Mouse (Mus musculus): ENCODE results near the gene Msl1. TPM values are rescaled to one million over a fixed set of nuclear protein-coding genes. Genes with fewer than 3 reads are reported as not detected.

Msl1 gene
- total and polyA plus RNA-seq, 2 experiments from 2014 or later, result 25.8 to 88.3 TPM

DNA sequence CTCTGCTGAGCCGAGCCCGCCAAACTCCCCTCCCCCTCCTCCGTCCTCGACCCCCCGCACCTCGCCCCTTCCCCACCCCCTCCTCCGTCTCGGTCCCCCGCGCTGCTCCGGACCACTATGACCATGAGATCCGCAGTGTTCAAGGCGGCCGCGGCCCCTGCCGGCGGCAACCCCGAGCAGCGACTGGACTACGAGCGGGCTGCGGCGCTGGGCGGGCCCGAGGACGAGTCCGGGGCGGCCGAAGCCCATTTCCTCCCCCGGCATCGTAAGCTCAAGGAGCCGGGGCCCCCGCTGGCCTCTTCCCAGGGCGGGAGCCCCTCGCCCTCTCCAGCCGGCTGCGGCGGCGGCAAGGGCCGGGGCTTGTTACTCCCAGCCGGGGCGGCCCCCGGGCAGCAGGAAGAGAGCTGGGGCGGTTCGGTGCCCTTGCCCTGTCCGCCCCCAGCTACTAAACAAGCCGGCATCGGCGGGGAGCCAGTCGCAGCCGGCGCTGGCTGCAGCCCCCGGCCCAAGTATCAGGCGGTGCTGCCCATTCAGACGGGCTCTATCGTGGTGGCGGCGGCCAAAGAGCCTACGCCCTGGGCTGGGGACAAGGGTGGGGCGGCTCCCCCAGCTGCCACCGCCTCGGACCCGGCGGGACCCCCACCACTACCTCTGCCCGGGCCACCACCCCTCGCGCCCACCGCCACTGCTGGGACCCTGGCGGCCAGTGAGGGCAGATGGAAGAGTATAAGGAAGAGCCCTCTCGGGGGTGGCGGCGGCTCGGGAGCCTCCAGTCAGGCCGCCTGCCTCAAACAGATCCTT lies 598 bp downstream of the Msl1 start:
- ATAC-seq (ENCODE audit: low FRiP score) (peak; percentile 35), DNase-seq (ENCODE audit: low spot score) (peak; percentile 32)
- peak overlapping the region; percentile 99 for H3K9ac ChIP-seq (replicated peaks; ENCODE audit: low read length, poor library complexity, severe bottlenecking)
- under 1% methylated on average over 67 of the region's 74 CpGs for WGBS
- peaks cover 18% of the 10 kb centered on the region for H3K36me3 ChIP-seq (ENCODE audit: insufficient read depth, low read length)
- H3K27me3 ChIP-seq (ENCODE audit: insufficient read depth, low read length), result no peaks in the 10 kb centered on the region
- 0 out of 2 replicates have a peak, but pooled peaks cover 3% of the 10 kb centered on the region for H3K4me1 ChIP-seq (ENCODE audit: insufficient read depth, low read length)
- H3K4me3 ChIP-seq (ENCODE audit: low read depth, low read length), result peak overlapping the region; percentile 94
- peak overlapping the region; percentile 100 for H3K27ac ChIP-seq (ENCODE audit: low read depth, low read length)
- peak; percentile 33 for TF ChIP-seq CTCF (IDR thresholded peaks at IDR 0.05)
- no peaks in the 10 kb centered on the region for H3K9me3 ChIP-seq (ENCODE audit: low read length)
- H3K4me2 ChIP-seq (ENCODE audit: low read depth, low read length, poor library complexity, severe bottlenecking), result peak overlapping the region; percentile 73

- WGBS, result 2% methylated on average over 23 of the region's 23 CpGs
- DNase-seq (ENCODE audit: low spot score), result peak; percentile 90
These were observed 1.4 kb downstream of the Msl1 start for GRCm38 (mm10) chr11:98796515-98797216.

DNA sequence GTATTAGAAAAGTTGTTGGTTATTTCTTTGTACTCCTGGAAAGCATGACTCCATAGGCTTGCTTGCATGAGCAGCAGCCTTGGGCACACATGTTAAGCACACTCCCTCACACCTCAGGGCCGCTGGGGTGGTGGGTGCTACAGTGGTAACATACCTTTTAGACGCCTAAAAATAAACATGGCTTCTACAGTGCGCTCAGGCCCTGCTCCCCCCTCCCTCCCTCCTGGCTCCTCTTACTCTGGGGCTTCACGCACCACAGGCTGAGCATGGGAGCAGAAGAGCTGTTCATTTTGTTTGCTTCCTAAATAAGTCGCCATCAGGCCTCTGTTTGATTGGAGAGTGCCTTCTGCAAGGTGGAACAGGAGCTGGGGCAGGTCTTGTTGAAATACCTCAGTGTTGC lies 2.0 kb downstream of the Msl1 start:
- no peak for TF ChIP-seq CTCF (IDR thresholded peaks at IDR 0.05)
- ATAC-seq (ENCODE audit: low FRiP score) (no peak), DNase-seq (ENCODE audit: low spot score) (no peak)
- peaks cover 24% of the 10 kb centered on the region for H3K36me3 ChIP-seq (ENCODE audit: insufficient read depth, low read length)
- H3K27me3 ChIP-seq (ENCODE audit: insufficient read depth, low read length), result no peaks in the 10 kb centered on the region
- 11% methylated on average over 5 of the region's 5 CpGs for WGBS
- peak overlapping the region; percentile 94 for H3K4me3 ChIP-seq (ENCODE audit: low read depth, low read length)
- peak overlapping the region; percentile 100 for H3K27ac ChIP-seq (ENCODE audit: low read depth, low read length)
- no peaks in the 10 kb centered on the region for H3K9me3 ChIP-seq (ENCODE audit: low read length)
- H3K9ac ChIP-seq (replicated peaks; ENCODE audit: low read length, poor library complexity, severe bottlenecking), result peak overlapping the region; percentile 99
- 0 out of 2 replicates have a peak, but pooled peaks cover 3% of the 10 kb centered on the region for H3K4me1 ChIP-seq (ENCODE audit: insufficient read depth, low read length)
- peak overlapping the region; percentile 73 for H3K4me2 ChIP-seq (ENCODE audit: low read depth, low read length, poor library complexity, severe bottlenecking)

More at GRCm38 (mm10) chr11:98796515-98797216, 1.4 kb downstream of the Msl1 start:
- no peaks in the 10 kb centered on the region for H3K27me3 ChIP-seq (ENCODE audit: insufficient read depth, low read length)
- peak overlapping the region; percentile 99 for H3K9ac ChIP-seq (replicated peaks; ENCODE audit: low read length, poor library complexity, severe bottlenecking)
- peak overlapping the region; percentile 94 for H3K4me3 ChIP-seq (ENCODE audit: low read depth, low read length)
- H3K4me2 ChIP-seq (ENCODE audit: low read depth, low read length, poor library complexity, severe bottlenecking), result peak overlapping the region; percentile 73
- peak; percentile 41; the same call in 1 of the 2 replicates for ATAC-seq (ENCODE audit: low FRiP score)
- H3K9me3 ChIP-seq (ENCODE audit: low read length), result no peaks in the 10 kb centered on the region
- TF ChIP-seq CTCF (IDR thresholded peaks at IDR 0.05), result no peak
- H3K4me1 ChIP-seq (ENCODE audit: insufficient read depth, low read length), result 0 out of 2 replicates have a peak, but pooled peaks cover 3% of the 10 kb centered on the region
- H3K36me3 ChIP-seq (ENCODE audit: insufficient read depth, low read length), result peaks cover 21% of the 10 kb centered on the region
- peak overlapping the region; percentile 100 for H3K27ac ChIP-seq (ENCODE audit: low read depth, low read length)

- peak overlapping the region; percentile 73 for H3K4me2 ChIP-seq (ENCODE audit: low read depth, low read length, poor library complexity, severe bottlenecking)
- WGBS, result 37% methylated on average over 4 of the region's 4 CpGs
- DNase-seq (ENCODE audit: low spot score) (peak; percentile 40), ATAC-seq (ENCODE audit: low FRiP score) (no peak)
- no peaks in the 10 kb centered on the region for H3K9me3 ChIP-seq (ENCODE audit: low read length)
- H3K36me3 ChIP-seq (ENCODE audit: insufficient read depth, low read length), result peaks cover 30% of the 10 kb centered on the region
- 0 out of 2 replicates have a peak, but pooled peaks cover 3% of the 10 kb centered on the region for H3K4me1 ChIP-seq (ENCODE audit: insufficient read depth, low read length)
- H3K4me3 ChIP-seq (ENCODE audit: low read depth, low read length), result peak overlapping the region; percentile 94
- peak overlapping the region; percentile 100; the same call in 1 of the 2 replicates for H3K27ac ChIP-seq (ENCODE audit: low read depth, low read length)
- no peak for TF ChIP-seq CTCF (IDR thresholded peaks at IDR 0.05)
- no peaks in the 10 kb centered on the region for H3K27me3 ChIP-seq (ENCODE audit: insufficient read depth, low read length)
- H3K9ac ChIP-seq (replicated peaks; ENCODE audit: low read length, poor library complexity, severe bottlenecking), result peak overlapping the region; percentile 99
These were observed 2.6 kb downstream of the Msl1 start for GRCm38 (mm10) chr11:98797909-98798308.

DNA sequence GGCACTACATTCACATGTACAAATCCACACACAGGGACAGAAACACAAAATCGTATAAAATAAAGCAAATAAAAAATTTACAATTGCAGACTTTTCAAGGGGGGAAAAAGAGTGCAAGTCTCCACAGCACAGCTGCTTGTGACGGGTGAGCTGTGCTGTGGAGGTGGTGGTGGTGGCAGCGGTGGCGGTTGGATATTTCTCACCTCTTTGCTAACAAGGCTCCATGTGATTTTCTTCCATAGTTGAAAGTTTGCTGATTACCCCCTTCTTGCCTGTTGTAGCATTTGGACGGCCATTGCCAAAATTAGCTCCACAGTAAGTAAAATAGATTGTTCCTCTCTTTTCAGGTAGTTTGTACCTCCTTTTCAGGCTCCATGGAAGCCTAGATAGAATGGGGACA lies 9.3 kb downstream of the Msl1 start, which contains the start of gene Casc3:
Casc3 (plus strand) TSS at position 301 of the 400 bp plus-strand sequence.
- H3K36me3 ChIP-seq (ENCODE audit: insufficient read depth, low read length), result peaks cover 57% of the 10 kb centered on the region
- no peak within 1 kb of the TSS for H3K4me2 ChIP-seq (ENCODE audit: low read depth, low read length, poor library complexity, severe bottlenecking)
- DNase-seq (ENCODE audit: low spot score), result no peak
- H3K4me1 ChIP-seq (ENCODE audit: insufficient read depth, low read length), result no peaks in the 10 kb centered on the region
- WGBS, result 97% methylated on average over 5 of the region's 5 CpGs
- no peak for ATAC-seq (ENCODE audit: low FRiP score)
- no peak within 1 kb of the TSS for H3K9ac ChIP-seq (replicated peaks; ENCODE audit: low read length, poor library complexity, severe bottlenecking)
- H3K27ac ChIP-seq (ENCODE audit: low read depth, low read length), result no peak within 1 kb of the TSS
- H3K27me3 ChIP-seq (ENCODE audit: insufficient read depth, low read length), result no peaks in the 10 kb centered on the region
- H3K4me3 ChIP-seq (ENCODE audit: low read depth, low read length), result no peak within 1 kb of the TSS
- H3K9me3 ChIP-seq (ENCODE audit: low read length), result no peaks in the 10 kb centered on the region
- no peak for TF ChIP-seq CTCF (IDR thresholded peaks at IDR 0.05)
